Mouse (Mus musculus) urinary bladder, postnatal 25 days (tissue): Measurements from ENCODE around the gene Celsr2.
A peak's percentile ranks its signal among the peaks of the same experiment; 100 is the strongest.

Experiments
- DNase-seq: peaks from one replicate; pipeline ENCODE4 v3.0.0; 2022; ENCODE audit warnings: low spot score

Gene Celsr2

DNA sequence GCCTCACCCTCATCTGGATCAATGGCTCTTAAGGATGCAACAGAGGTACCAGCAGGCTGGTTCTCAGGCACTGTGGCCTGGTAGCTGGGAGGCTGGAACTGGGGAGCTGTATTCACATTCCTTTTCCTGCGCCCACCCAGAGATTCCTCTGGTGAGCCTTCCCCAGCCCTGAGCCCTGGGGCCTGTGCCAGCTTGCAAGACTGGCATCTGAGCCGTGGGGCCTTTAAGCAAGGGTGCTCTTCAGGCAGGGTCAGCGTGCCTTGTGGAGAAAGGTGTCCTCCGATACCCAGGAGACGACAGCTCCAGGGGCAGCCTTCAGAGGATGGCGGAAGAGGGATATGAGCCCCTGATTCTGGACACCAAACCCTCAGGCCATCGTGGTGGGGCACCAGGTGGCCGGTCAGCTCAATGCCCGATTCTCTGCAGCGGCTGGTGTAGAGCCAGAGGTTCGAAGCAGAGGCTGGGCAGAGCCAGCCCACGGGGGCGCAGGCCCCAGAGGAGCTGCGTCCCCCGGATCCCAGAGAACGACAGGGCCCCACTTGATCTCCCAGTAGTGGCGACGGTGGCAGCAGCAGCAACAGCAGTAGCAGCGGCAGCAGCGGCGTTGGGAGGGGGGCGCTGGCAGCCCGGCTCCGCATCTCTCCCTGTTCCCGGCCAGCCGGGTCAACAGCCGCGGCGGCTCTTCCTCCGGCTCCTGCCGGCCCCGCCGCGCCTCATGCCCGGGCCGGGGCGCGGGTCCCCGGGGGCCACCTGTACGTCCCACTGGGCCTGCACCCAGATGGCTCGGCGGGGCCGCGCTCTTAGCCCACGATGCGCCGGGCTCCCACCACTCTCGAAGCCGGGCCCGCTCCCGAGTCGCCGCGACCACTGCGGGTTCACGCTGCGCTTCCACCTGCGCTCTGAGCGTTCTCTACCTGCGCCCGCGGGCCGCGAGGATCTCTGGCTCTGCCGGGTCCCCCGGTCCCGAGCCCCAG, at the start of gene Celsr2:
Celsr2 (minus strand) TSS at position 696 of the 974 bp plus-strand sequence.
- DNase-seq = no peak

DNA sequence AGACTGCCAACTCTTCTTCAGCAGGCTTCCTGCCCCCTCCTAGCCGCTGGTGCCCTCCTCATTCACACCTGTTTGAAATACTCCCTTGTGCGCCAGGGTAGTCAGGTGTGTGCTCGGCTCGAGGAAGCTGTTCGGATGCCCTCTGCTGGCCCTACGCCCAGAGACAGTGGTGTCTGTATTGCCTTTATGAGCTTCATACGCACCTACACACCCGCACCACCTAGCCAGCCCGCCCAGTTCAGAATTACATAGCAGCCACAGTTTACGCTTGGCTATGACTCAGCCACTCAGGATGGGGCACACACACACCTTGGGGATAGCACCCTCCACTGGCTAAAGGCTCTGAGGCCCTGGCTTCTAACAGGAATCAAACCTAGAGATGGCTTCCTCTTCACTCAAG, 43.5 kb upstream of the Celsr2 start:
- peak; percentile 24 for DNase-seq

DNA sequence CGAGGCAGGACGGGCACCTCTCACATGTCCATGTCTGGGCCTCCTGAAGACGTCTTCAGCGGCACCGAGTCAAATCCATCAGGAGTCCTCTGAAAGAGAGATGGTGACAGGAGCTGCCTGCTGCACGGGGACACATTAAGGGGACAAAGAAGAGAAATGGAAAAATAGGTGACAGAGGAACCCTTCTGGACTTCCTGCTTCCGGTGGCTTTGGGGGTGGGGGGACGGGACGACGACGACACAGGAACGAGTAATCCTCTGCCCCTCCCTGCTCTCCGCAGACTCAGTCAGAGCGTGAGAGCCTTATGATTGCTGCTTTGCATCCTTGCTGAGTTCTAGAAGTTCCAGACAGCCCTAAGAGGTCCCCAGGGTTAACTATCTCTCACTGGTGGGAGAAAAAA, 43.0 kb upstream of the Celsr2 start:
- peak; percentile 20 for DNase-seq

DNA sequence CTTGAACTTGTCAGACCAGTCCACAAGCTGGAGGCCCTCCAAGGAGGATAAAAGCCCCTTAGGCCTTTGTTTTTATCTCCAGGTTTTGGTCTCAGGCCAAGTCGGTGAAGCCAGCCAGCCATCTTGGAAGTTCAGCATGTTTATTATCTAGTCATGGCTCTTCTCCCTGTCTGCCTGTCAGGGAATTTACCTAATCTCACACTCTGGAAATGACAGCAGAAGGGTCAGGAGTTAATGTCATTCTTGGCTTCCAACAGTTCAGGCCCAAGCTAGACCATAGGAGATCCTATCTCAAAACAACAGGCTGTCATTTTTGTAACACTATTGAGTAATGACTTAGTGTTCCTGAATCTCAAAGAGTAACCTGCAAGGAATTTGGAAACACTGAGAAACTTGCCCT, 38.8 kb upstream of the Celsr2 start:
- DNase-seq = no peak

DNA sequence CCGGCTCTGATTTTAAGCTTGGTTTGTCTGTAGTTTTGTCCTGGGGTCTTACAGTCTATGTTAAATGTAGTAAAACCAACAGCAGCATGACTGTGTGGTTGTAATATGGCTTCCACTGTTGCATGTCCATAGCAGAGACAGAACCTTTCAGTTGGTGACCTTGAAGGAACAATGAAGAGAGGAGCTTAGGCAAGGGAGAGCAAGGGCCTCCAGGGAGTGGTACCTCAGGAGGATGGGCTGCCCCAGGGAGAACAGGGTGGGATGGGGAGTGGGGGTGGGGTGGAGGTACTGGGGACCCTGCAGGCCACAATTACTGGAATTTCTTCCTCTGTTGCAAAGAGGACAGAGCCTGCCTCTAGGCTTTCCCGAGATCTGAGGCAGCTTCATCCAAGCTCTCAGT, 36.6 kb upstream of the Celsr2 start:
- DNase-seq = no peak

DNA sequence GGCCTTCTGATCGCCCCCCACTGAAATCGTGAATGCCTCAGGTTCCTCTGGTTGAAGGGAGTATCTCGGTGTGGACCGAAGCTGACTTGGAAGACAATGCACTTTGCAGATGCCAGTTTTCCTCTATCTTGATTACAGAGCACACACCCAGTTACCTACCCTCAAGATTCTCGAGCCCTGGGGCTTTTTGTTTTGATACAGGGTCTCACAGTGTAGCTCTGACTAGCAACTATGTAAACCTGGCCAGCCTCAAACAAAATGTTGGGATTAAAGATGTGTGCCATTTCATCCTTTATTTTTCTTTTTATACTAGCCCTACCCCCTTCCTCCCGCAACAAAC, 30.0 kb upstream of the Celsr2 start:
- DNase-seq = no peak

DNA sequence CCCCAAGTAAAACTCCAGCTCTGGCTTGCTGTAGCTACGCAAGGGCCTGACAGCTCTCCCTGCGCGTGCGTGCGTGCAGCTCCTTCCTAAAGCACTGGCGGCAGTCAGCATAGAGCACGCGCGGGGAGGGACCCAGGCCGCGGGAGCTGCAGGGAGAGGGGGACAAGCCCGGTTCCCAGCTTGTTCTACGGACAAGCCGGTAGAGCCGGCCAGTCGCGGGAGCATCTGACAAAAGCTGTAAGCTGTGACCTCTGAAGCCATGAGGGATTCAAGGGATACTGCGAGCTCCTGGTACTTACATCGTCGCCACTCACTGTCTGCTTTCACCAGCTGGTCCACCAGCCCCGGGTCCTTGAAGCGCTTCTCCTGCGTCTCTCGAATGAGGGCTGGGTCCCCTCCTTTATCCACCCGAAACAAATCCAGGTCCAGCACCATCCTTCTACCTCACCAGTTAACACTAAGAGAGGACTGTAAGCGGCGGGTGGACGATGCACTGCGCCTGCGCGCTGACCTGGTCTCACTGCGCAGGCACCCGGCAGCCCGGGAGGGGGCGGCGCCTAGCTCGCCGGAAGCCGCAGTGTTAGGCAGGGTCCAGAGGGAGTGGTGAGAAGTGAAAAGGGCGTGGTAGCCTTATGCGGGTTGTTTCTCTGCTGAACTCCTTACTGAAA, 29.5 kb upstream of the Celsr2 start, which contains the start of gene Sars:
Sars (minus strand) TSS at position 512 of the 668 bp plus-strand sequence.
- DNase-seq = peak; percentile 89

DNA sequence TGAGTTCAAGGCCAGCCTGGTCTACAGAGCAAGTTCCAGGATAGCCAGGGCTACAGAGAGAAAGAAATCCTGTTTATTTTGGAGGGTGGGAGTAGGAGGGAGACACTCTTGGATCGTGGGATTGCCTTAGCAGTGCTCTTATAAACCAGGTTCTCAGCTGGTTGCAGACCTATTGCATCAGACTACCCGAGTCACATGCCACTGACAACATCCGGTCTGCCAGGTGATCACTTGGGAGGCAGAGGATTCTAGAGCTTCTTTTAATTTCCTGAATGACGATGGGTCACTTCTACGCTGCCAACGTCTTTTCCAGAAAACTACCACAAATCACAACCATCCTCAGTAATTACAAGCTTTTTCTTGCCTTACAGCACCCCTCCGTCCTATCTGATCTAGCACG, 28.7 kb upstream of the Celsr2 start:
- peak; percentile 47 for DNase-seq

DNA sequence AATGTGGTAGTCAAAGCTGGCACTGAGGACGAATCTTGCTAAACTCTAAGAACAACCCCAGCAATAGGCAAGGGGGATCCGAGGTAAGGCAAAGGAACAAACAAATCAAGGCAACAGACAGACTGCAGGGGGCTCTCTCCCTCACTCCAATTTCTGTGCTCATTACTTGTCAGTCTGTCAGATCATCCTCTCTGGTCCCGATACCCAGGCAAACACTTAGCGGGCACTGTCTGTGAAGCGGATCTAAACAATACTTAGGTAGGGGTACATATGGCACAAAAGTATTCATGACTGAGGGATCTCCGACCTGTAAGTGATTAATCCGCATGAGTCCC, 21.0 kb upstream of the Celsr2 start:
- no peak for DNase-seq

DNA sequence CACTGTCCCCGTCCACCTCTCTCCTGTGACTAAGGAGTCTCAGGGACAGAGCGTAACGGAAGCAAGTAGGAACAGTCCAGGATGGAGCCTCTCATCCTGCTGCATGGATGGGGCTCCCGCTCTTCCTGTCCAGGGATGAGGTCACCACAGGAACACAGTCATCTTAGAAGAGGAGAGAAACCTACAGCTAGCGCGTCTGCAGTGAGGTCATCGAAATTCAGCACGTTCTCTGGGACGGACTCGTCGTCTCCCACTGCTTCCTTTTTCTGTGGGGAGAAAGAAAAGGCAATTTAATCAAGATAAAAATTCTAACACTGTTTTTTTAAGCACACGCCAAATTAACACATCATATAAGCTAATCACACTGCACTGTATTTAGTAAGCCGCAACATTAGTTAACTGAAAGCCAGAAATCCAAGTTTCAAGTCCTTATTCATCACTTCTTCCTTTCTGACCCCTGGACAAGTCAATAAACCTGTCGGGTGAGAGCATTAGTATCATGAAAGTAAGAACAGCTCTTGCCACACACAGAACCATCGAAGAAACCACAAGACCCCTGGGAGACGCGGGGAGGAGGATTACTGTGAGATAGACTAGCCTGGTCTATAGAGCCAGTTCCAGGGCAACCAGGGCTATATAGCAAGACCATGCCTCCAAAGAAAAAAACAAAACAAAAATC, 20.5 kb upstream of the Celsr2 start:
- no peak for DNase-seq

DNA sequence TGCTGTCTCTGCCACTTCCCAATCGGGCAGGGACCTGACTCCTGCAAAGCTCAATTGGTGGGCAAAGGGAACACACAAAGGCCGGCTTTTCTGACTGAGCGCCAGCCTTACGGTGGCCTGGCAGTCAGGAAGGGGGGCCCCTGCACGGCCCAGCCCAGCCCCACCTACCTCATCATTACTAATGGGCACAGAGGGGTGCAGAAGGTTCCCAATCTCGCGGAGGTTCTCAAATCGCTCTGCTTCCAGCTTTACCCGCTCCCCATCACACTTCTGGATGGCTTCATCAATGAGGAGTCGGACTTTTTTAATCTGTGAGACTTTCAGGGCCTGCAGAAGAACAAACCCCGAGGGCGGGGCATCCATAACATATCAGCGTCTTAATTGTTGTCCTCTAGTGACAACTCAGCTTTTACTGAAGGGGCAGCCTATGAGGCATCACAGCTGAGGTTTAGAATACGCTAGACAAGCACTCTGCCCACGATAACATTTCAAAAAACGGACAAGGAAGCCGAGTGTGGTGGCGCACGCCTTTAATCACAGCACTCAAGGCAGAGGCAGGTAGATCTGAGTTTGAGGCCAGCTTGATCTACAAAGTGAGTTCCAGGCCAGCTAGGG, 18.6 kb upstream of the Celsr2 start:
- DNase-seq = no peak

DNA sequence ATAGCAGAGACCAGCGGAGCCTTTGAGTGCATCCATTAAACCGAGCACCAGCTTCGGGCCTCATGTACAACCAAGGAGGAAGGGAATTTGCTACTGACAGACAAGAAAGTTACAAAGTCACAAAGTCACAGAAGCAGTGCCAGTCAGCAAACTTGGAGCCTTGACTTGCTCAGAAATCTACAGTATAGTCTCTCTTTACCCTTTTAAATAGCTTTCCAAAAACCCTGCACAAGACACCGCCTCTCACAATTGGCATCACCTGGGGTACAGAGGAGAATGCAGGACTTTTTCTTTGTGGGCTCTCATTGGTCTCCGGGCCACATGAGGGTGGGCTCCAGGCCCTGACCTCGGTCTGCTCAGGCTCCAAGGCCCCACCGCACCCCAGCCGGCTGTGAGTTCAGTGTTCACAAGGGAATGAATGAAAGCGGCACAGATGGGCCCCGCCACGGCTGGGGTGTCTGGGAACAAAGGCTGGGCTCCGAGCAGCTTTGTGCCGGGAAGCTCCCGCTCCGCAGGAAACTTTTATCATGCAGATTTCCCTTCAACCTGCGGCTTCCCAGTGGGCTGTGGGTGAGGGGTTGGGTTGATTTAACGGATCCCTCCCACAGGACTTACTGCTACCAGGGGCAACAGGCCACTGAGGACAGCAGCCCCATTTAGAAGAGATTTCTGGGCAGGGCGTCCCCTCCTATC, 18.0 kb upstream of the Celsr2 start:
- no peak for DNase-seq

DNA sequence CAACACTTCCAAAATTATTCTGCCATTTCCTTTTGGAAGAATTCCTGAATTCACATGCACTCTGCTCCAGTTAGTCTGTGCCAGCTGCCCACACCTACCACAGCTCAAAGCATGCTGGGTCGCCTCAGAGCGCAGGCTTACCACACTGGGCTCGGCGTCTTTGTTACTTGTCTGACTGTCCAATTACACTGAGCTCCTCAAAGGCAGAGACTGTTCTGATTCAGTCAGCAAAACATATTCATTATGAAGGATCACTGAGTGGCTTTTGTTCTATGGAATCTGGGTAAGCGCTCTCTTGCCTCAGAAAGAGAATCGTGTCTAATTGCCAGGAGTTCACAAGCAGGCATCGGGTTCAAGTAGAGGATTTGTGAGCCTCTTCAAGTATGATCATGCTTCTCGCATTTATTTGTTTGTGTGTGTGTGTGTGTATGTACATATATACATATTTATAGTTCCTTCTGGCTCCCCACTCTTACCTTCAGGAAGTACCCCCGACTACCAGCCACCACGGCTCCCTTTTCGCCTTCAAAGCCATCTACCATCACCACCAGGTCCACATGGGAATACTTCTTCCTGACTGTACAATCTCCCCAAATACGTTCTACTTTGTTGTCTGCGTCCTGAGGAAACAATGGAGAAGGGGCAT, 17.3 kb upstream of the Celsr2 start:
- DNase-seq = no peak

DNA sequence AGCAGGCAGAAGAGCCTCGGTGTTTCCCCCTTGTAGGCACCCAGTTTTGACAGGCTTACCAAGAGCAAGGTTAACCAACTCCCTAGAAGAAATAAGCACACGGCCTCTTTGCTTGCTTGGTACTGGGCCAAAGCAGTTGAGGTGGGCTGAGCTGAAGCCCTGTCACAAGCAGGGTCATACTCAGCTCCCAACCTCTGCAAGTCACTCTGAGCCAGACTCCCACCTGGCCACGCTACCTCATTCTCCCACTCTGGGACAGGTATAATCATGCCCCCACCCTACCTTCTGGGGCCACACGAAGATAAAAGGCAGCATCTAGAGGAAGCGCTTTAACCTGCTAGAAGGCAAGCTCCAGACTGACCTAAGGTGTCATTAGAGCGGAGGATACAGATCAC, 10.3 kb upstream of the Celsr2 start:
- DNase-seq = no peak

DNA sequence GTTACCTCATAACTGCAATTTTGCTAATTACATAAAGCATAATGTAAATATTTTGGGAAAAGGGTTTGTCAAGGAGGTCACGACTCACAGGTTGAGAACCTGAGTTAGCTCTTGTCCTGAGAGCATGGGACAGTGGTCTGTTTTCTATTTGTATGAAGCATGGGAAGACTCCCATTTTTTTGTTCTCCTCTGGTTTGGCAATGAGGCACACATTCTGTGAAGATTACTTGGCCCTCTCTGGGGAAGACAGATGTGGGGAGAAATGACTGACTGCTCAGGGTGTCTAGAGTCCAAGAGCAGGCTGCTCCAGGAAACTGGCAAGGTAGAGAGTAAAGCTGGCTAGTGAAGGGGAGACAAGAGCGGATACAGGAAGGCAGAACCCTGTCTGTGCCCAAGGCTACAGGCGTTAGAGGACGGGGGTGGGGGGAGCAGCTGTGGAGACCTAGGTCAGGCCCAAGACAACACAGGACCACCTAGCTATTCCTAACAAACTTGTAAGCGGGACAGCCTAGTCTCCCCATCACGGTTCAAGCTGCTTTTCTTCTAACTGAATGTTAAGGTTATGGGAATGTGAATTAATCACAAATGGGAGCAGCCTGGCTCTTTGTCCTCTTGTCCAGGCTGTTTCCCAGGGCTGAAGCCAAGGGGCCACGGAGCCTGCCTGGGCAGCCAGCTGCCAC, 9.7 kb upstream of the Celsr2 start:
- no peak for DNase-seq

DNA sequence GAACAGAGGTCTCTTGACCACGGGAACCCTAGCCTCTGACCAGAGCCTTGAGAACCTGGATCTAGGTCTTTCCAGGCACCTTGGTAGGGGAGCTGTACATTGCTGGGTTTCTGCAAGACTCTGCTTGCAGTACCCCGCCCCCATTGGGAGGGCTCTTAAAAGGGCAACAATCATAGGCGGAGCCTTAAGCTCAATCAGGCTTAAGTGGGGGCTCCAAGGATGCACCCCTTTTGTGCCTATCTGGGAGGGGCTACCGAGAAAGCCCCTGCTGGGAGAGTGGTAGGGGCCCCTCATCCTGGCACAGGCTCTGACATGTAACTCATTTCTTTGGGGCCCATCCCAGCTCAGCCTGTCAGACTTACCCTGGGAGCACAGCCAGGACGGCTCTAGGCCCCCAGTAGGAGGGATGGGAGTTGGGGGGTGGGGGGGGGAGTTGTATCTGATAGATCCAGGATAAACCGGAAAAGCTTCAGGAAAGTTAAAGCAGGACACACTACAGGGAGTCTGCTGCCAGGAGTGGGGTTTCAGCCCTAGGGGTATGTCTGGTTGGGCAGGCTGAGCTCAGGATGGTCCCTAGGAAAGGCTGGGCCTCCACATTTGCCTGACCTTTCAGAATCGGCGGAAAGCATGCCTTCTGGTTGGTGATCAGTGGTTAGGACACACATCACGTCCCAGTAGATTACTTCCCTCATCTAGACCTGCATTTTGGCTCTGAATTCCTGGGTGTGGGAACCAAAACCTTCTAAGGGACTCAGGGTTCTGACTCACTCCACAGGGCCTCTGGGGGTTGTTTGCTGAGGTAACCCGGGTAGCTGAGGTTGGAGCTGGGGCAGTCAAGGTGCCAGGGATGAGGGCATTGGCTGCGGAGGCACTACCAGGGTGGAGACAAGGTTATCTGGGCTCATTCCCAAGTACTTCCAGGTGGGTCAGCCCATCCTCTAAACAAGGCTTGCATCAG, 8.8 kb upstream of the Celsr2 start:
- peak; percentile 53 for DNase-seq

DNA sequence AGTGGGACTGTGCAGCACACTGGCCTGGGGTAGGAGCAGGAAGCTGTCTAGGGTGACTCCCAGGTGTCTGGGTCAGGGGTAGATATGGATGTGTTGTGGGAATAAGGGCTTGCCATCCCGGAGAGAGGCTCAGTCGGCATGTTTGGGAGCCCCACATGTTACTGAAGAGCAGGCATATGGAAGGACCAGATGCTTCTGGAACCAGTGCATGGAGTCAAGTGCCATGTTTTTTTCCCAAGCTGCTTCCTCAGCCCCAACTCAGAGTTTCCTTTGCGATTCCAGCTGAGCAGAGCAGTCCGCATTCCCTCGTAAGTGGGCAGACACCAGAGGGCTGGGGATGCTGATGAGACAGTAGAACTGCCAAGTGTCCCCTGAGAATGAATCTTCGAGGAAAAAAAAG, 7.7 kb upstream of the Celsr2 start:
- no peak for DNase-seq

DNA sequence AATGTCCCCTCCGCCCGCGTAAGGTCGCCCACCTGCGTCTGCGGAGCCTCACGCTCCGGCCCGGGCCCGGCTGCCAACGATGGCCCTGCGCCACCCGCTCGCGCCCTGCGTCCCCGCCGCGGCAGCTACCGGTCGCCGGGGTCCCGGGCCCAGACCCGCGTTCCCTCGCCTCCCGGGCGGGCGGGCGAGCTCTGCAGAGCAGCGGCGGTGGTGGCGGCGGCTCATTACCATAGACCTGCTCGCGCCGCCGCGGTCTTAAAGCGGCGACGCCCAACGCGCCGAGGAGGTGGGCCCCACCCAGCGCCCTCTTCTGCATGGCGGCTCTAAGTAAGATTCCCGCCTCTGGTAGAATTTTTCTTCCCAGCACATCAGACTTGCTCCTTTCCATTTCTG, 475 bp upstream of the Celsr2 start:
- peak; percentile 63 for DNase-seq

DNA sequence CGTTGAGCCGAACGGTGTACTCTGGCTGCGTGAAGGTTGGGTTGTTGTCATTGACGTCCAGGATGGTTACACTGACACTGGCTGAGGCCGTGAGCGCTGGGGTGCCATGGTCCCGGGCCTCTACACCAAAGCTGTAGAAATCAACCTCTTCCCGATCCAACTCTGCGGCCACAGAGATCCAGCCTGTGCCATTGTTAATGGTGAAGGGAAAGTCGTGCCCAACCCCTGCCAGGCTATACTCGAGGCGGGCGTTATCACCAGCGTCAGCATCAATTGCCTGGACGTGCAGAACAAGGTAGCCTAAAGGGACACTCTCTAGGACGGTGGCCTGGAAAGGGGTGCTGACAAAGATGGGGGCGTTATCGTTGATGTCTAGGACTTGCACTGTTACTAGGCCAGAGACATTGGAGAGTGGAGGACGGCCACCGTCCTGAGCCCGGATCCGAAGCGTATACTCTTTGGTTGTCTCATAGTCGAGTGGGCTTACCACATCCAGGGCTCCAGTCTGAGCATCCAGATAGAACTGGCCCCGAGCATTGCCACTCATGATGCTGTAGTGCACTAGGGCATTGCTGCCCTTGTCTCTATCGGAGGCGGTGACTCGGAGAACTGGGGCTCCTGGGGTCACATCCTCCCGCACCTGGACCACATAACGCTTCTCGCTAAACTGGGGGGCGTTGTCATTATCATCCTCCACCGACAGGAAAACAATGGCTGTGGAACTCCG, 1.6 kb downstream of the Celsr2 start:
- DNase-seq = no peak
